Mouse (Mus musculus) adrenal gland, adult (tissue): ENCODE results near the gene Olfr890.
"Not testable (repeated sequence)": the region's sequence is repeated elsewhere in the genome, so short reads cannot be mapped to it uniquely, and the experiment has no call there.

Source experiments
- DNase-seq, 2 experiments: peaks; one replicate each; pipeline ENCODE4 v3.0.0; 2022 to 2023; ENCODE audit warnings: low spot score in 1 of 2; ENCODE audit not compliant: inconsistent age in 2 of 2

Gene Olfr890

DNA sequence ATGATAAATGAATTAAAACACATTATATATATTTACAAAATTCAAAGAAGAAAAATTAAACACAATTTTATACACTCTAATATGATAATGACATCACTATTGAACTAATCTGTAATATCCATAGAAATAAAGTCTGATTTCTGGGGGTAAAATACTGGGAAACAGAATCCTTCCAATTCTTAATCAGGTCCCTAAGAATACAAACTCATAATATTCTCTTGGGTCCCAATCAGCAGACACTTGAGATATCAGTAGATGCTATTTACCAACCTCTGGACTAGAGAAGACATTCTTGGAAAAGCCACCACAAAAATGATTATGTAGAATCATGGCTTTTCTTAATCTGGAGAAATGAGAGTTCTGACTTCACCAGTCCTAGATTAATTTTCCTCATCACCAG is at the start of gene Olfr890:
Gene Olfr890, plus strand, starts transcription at position 301 of the 400 bp plus-strand sequence.
- DNase-seq: no peak

GRCm38 (mm10) chr9:38107828-38108227 is 34.5 kb upstream of the Olfr890 start, which contains the start of gene Olfr888:
Gene Olfr888, plus strand, starts transcription at chr9:38108128.
- DNase-seq: no peak

DNA sequence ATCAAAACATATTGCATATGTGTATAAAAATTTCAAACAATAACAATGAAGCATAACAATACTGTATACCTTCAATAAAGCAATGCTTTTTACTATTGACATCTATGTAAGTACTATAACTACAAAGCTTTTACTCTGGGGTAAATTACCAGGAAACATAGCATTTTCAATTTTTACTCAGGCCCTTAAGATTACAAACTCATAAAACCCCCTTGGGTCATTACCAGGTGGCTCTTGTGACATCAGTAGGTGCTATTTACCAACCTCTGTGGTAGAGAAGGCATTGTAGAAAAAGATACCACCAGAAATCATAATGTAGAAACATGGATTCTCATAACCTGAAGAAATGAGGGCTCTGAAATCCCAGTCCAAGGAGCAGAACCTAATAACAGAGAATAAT is 27.4 kb upstream of the Olfr890 start, which contains the start of gene Olfr889:
Gene Olfr889, plus strand, starts transcription at position 301 of the 400 bp plus-strand sequence.
- DNase-seq: no peak

GRCm38 (mm10) chr9:38168341-38168740 is 26.0 kb downstream of the Olfr890 start:
- DNase-seq: not testable (repeated sequence)

DNA sequence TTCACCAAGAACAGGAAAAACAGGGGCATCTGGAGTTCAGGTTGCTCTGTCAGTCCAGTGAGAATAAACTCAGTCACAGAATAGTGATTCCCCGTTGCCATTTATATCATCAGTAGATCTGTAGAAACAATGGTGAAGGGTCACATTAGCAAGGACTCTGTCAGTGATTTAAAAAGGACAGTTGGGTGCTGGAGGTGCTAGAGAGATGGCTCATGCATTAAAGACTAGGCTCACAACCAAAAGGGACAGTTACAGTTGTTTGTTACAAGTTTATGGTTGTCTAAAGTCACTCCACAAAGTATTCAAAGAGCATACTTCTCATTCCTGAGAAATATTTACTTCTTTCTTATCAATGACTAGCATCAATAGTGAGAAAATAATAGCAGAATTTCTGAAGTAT is 38.4 kb downstream of the Olfr890 start, which contains the start of gene Olfr891:
Gene Olfr891, minus strand, starts transcription at position 101 of the 400 bp plus-strand sequence.
- no peak for DNase-seq
